Mouse (Mus musculus) testis, adult 2 months (tissue): ENCODE data around the gene Mettl26.

Source experiments
- CTCF ChIP-seq: fragments of 200-500 bp; IDR thresholded peaks from 2 replicates; pipeline ENCODE4 v1.5.1; 2012; ENCODE audit warnings: low read depth, mild to moderate bottlenecking, inconsistent platforms, low read length, moderate library complexity; ENCODE audit not compliant: control insufficient read depth, insufficient read depth, insufficient replicate concordance
- POLR2A ChIP-seq: fragments of 200-500 bp; IDR thresholded peaks from 2 replicates; pipeline ENCODE4 v1.6.1; 2012; ENCODE audit warnings: low read depth, mild to moderate bottlenecking, inconsistent platforms, low read length, moderate library complexity; ENCODE audit not compliant: control insufficient read depth

- TF ChIP-seq CTCF, result no peak
- peak; percentile 41; the same call in 1 of the 2 replicates for TF ChIP-seq POLR2A
Measured at GRCm38 (mm10) chr17:25835816-25836215, 39.1 kb upstream of the Mettl26 start.
